Mouse (Mus musculus) heart, embryonic 16.5 days (tissue): ENCODE results near the gene Limk2. TPM values are rescaled to one million over a fixed set of nuclear protein-coding genes. Genes with fewer than 3 reads are reported as not detected.

Experiments used
- ATAC-seq: fragments of 200-750 bp; cut with Nextera tagmentation; replicated peaks from 2 replicates; pipeline ENCODE4 v1.8.0; 2017; ENCODE audit warnings: moderate number of reproducible peaks; ENCODE audit not compliant: insufficient read depth, low FRiP score; ENCODE audit errors: extremely low read depth
- H3K27ac ChIP-seq: fragments of 300-500 bp; sonication (generic); 2 replicates; pipeline ENCODE4 v1.5.1; 2014; ENCODE audit warnings: mild to moderate bottlenecking, low read length, control low read depth, moderate library complexity
- H3K27me3 ChIP-seq: fragments of 300-500 bp; sonication (generic); 2 replicates; pipeline ENCODE4 v1.6.1; 2014; ENCODE audit warnings: low read length, mixed read lengths; ENCODE audit not compliant: control insufficient read depth, insufficient read depth
- H3K36me3 ChIP-seq: fragments of 300-500 bp; sonication (generic); 2 replicates; pipeline ENCODE4 v1.6.1; 2014; ENCODE audit not compliant: control insufficient read depth, insufficient read depth
- H3K4me1 ChIP-seq: fragments of 300-500 bp; sonication (generic); 2 replicates; pipeline ENCODE4 v1.6.1; 2014; ENCODE audit warnings: low read length, mixed read lengths; ENCODE audit not compliant: control insufficient read depth, insufficient read depth
- H3K4me2 ChIP-seq: fragments of 300-500 bp; sonication (generic); 2 replicates; pipeline ENCODE4 v1.6.1; 2014; ENCODE audit warnings: low read depth, mild to moderate bottlenecking, control low read depth, low read length
- H3K4me3 ChIP-seq: fragments of 300-500 bp; sonication (generic); 2 replicates; pipeline ENCODE4 v1.5.1; 2014; ENCODE audit warnings: mild to moderate bottlenecking, control low read depth, low read length
- H3K9ac ChIP-seq: fragments of 300-500 bp; sonication (generic); 2 replicates; pipeline ENCODE4 v1.6.1; 2014; ENCODE audit warnings: low read length, control low read depth
- H3K9me3 ChIP-seq: fragments of 300-500 bp; sonication (generic); replicated peaks from 2 replicates; pipeline ENCODE4 v1.6.1; 2016; ENCODE audit warnings: low read length; ENCODE audit not compliant: control insufficient read depth
- WGBS: fragments of 180-500 bp; shearing (Covaris S2); extraction: QIAGEN DNeasy Blood & Tissue Kit; methylation state at CpG from one replicate; pipeline ENCODE4 v1.1.7; 2014; 5-methylcytosine and 5-hydroxymethylcytosine counted together
- polyA plus RNA-seq: library from polyadenylated mRNA; unstranded; fragments of >200 nt; fragmentation: Nextera tagmentation; extraction: Ambion mirVana; gene quantifications from 2 replicates; pipeline ENCODE4 v1.2.1, GENCODE M21; 2015

Gene Limk2
- polyA plus RNA-seq, 1 experiment from 2014 or later, result 47.1 TPM

GRCm38 (mm10) chr11:3309884-3310283 lies 99.1 kb downstream of the Limk2 start:
- H3K36me3 ChIP-seq, result peaks cover 45% of the 10 kb centered on the region
- 84% methylated on average over 4 of the region's 4 CpGs for WGBS
- no peaks in the 10 kb centered on the region for H3K27me3 ChIP-seq
- H3K4me3 ChIP-seq, result no peak overlapping the region
- H3K4me2 ChIP-seq, result no peak overlapping the region
- peaks cover 3% of the 10 kb centered on the region for H3K4me1 ChIP-seq
- no peak overlapping the region for H3K9ac ChIP-seq
- no peak for ATAC-seq
- no peaks in the 10 kb centered on the region for H3K9me3 ChIP-seq
- 0 out of 2 replicates have a peak overlapping the region, but pooled peaks have one; percentile 2 for H3K27ac ChIP-seq

GRCm38 (mm10) chr11:3307875-3308274 lies 101.1 kb downstream of the Limk2 start:
- ATAC-seq, result no peak
- H3K36me3 ChIP-seq, result peaks cover 48% of the 10 kb centered on the region
- H3K9me3 ChIP-seq, result no peaks in the 10 kb centered on the region
- no peak overlapping the region for H3K4me2 ChIP-seq
- no peak overlapping the region for H3K27ac ChIP-seq
- H3K27me3 ChIP-seq, result no peaks in the 10 kb centered on the region
- H3K4me1 ChIP-seq, result peaks cover 9% of the 10 kb centered on the region
- H3K4me3 ChIP-seq, result no peak overlapping the region
- no peak overlapping the region for H3K9ac ChIP-seq
- 97% methylated on average over 3 of the region's 3 CpGs for WGBS

- 87% methylated on average over 4 of the region's 4 CpGs for WGBS
- Histone ChIP-seq H3K4me1 (peaks cover 18% of the 10 kb centered on the region), H3K9ac (no peak overlapping the region), H3K9me3 (no peaks in the 10 kb centered on the region), H3K36me3 (peaks cover 55% of the 10 kb centered on the region), H3K27ac (no peak overlapping the region), H3K27me3 (no peaks in the 10 kb centered on the region), H3K4me2 (no peak overlapping the region), H3K4me3 (no peak overlapping the region)
- no peak for ATAC-seq
Observed at GRCm38 (mm10) chr11:3305821-3306220, 103.2 kb downstream of the Limk2 start.

- Histone ChIP-seq H3K27me3 (no peaks in the 10 kb centered on the region), H3K9ac (no peak overlapping the region), H3K9me3 (no peaks in the 10 kb centered on the region), H3K27ac (peak overlapping the region; percentile 56), H3K4me1 (peaks cover 15% of the 10 kb centered on the region), H3K4me3 (no peak overlapping the region), H3K36me3 (peaks cover 53% of the 10 kb centered on the region), H3K4me2 (no peak overlapping the region)
- 0 out of 2 replicates have a peak, but pooled peaks have one; percentile 9 for ATAC-seq
- 42% methylated on average over 4 of the region's 4 CpGs for WGBS
Observed at GRCm38 (mm10) chr11:3302792-3303191, 106.2 kb downstream of the Limk2 start.

- WGBS, result 39% methylated on average over 4 of the region's 4 CpGs
- Histone ChIP-seq H3K4me2 (no peak overlapping the region), H3K27me3 (no peaks in the 10 kb centered on the region), H3K4me1 (peaks cover 15% of the 10 kb centered on the region), H3K9me3 (no peaks in the 10 kb centered on the region), H3K9ac (no peak overlapping the region), H3K36me3 (peaks cover 53% of the 10 kb centered on the region), H3K4me3 (no peak overlapping the region), H3K27ac (peak overlapping the region; percentile 56)
- 0 out of 2 replicates have a peak, but pooled peaks have one; percentile 6 for ATAC-seq
Observed at GRCm38 (mm10) chr11:3302385-3302784, 106.6 kb downstream of the Limk2 start.

- Histone ChIP-seq H3K9ac (no peak overlapping the region), H3K27me3 (no peaks in the 10 kb centered on the region), H3K4me3 (no peak overlapping the region), H3K4me2 (no peak overlapping the region), H3K27ac (no peak overlapping the region), H3K9me3 (no peaks in the 10 kb centered on the region), H3K36me3 (peaks cover 53% of the 10 kb centered on the region), H3K4me1 (peaks cover 19% of the 10 kb centered on the region)
- WGBS, result 93% methylated on average over 5 of the region's 5 CpGs
- ATAC-seq, result no peak
Observed at GRCm38 (mm10) chr11:3301075-3301474, 107.9 kb downstream of the Limk2 start.

- 83% methylated on average over 14 of the region's 14 CpGs for WGBS
- peak overlapping the region; percentile 28; the same call in 1 of the 2 replicates for H3K27ac ChIP-seq
- H3K4me3 ChIP-seq, result no peak overlapping the region
- H3K9ac ChIP-seq, result no peak overlapping the region
- H3K4me2 ChIP-seq, result no peak overlapping the region
- H3K27me3 ChIP-seq, result no peaks in the 10 kb centered on the region
- H3K9me3 ChIP-seq, result no peaks in the 10 kb centered on the region
- H3K36me3 ChIP-seq, result peaks cover 55% of the 10 kb centered on the region
- ATAC-seq, result 0 out of 2 replicates have a peak, but pooled peaks have one; percentile 3
- peaks cover 32% of the 10 kb centered on the region for H3K4me1 ChIP-seq
Observed at GRCm38 (mm10) chr11:3298813-3299185, 110.2 kb downstream of the Limk2 start.

- H3K36me3 ChIP-seq, result peaks cover 58% of the 10 kb centered on the region
- no peak overlapping the region for H3K4me2 ChIP-seq
- H3K9me3 ChIP-seq, result no peaks in the 10 kb centered on the region
- ATAC-seq, result no peak
- H3K27ac ChIP-seq, result peak overlapping the region; percentile 28; the same call in 1 of the 2 replicates
- H3K4me3 ChIP-seq, result no peak overlapping the region
- WGBS, result 70% methylated on average over 10 of the region's 10 CpGs
- H3K4me1 ChIP-seq, result peaks cover 35% of the 10 kb centered on the region
- no peaks in the 10 kb centered on the region for H3K27me3 ChIP-seq
- H3K9ac ChIP-seq, result no peak overlapping the region
Observed at GRCm38 (mm10) chr11:3297871-3298812, 110.8 kb downstream of the Limk2 start.

- ATAC-seq, result no peak
- no peak overlapping the region for H3K4me2 ChIP-seq
- WGBS, result 63% methylated on average over 5 of the region's 5 CpGs
- H3K4me3 ChIP-seq, result no peak overlapping the region
- H3K4me1 ChIP-seq, result peaks cover 35% of the 10 kb centered on the region
- H3K27me3 ChIP-seq, result no peaks in the 10 kb centered on the region
- no peaks in the 10 kb centered on the region for H3K9me3 ChIP-seq
- peaks cover 51% of the 10 kb centered on the region for H3K36me3 ChIP-seq
- H3K27ac ChIP-seq, result no peak overlapping the region
- H3K9ac ChIP-seq, result no peak overlapping the region
Observed at GRCm38 (mm10) chr11:3296056-3296455, 112.9 kb downstream of the Limk2 start.
